Mouse (Mus musculus) ES-E14 (cell line): Measurements from ENCODE around the gene Rpgr.

ENCODE experiments used
- CHD2 ChIP-seq: IDR thresholded peaks from 2 replicates; pipeline ENCODE4 v1.6.1; 2014; ENCODE audit warnings: mild to moderate bottlenecking, low read depth, low read length, inconsistent platforms
- HCFC1 ChIP-seq: IDR thresholded peaks from 2 replicates; pipeline ENCODE4 v1.6.1; 2012; ENCODE audit warnings: low read length, inconsistent platforms, borderline replicate concordance; ENCODE audit not compliant: insufficient read depth
- ZC3H11A ChIP-seq: IDR thresholded peaks from 2 replicates; pipeline ENCODE4 v1.6.1; 2012; ENCODE audit warnings: low read depth, mild to moderate bottlenecking, inconsistent platforms, low read length, borderline replicate concordance
- ZNF384 ChIP-seq: IDR thresholded peaks from 2 replicates; pipeline ENCODE4 v1.6.1; 2012; ENCODE audit warnings: low read depth, low read length, inconsistent platforms

- no peak for TF ChIP-seq ZNF384
- TF ChIP-seq ZC3H11A: no peak
- TF ChIP-seq HCFC1: no peak
- TF ChIP-seq CHD2: no peak
Observed at GRCm38 (mm10) chrX:10233051-10233450, 16.3 kb upstream of the Rpgr start.
